Mouse (Mus musculus) stomach, postnatal 0 days (tissue): ENCODE measurements around the gene Oxld1.

Experiments used
- CTCF ChIP-seq: IDR thresholded peaks from 2 replicates; pipeline ENCODE4 v1.5.1; 2016; ENCODE audit warnings: antibody characterized with exemption, low read depth, mild to moderate bottlenecking, moderate library complexity
- EP300 ChIP-seq: optimal IDR thresholded peaks from 2 replicates; pipeline ENCODE3; 2016; ENCODE audit warnings: antibody characterized with exemption

- TF ChIP-seq CTCF: no peak
- TF ChIP-seq EP300: no peak
Measured at GRCm38 (mm10) chr11:120455413-120455812, 2.5 kb downstream of the Oxld1 start.
